Mouse (Mus musculus) embryonic facial prominence, embryonic 14.5 days (tissue): Measurements from ENCODE around the gene Mapkapk3. TPM values are rescaled to one million over a fixed set of nuclear protein-coding genes. Genes with fewer than 3 reads are reported as not detected.
A peak's percentile ranks its signal among the peaks of the same experiment; 100 is the strongest.

Experiments used
- ATAC-seq: fragments of 200-750 bp; cut with Nextera tagmentation; 2 replicates; pipeline ENCODE4 v1.8.0; 2017; ENCODE audit warnings: low read depth, moderate number of reproducible peaks, moderate TSS enrichment
- DNase-seq: peaks from one replicate; pipeline ENCODE4 v3.0.0-alpha.2; 2015; ENCODE audit warnings: low spot score
- H3K27ac ChIP-seq: fragments of 300-500 bp; sonication (generic); replicated peaks from 2 replicates; pipeline ENCODE4 v1.5.1; 2014; ENCODE audit warnings: low read depth, mild to moderate bottlenecking, low read length, moderate library complexity
- H3K27me3 ChIP-seq: fragments of 300-500 bp; sonication (generic); replicated peaks from 2 replicates; pipeline ENCODE4 v1.6.1; 2014; ENCODE audit warnings: low read length; ENCODE audit not compliant: control insufficient read depth, insufficient read depth
- H3K36me3 ChIP-seq: fragments of 300-500 bp; sonication (generic); 2 replicates; pipeline ENCODE4 v1.6.1; 2014; ENCODE audit warnings: low read length, mixed read lengths; ENCODE audit not compliant: control insufficient read depth, insufficient read depth
- H3K4me1 ChIP-seq: fragments of 300-500 bp; sonication (generic); 2 replicates; pipeline ENCODE4 v1.6.1; 2014; ENCODE audit warnings: antibody characterized with exemption, low read length; ENCODE audit not compliant: control insufficient read depth, insufficient read depth
- H3K4me2 ChIP-seq: fragments of 300-500 bp; sonication (generic); 2 replicates; pipeline ENCODE4 v1.6.1; 2014; ENCODE audit warnings: low read depth, mild to moderate bottlenecking, low read length, moderate library complexity, mixed read lengths
- H3K4me3 ChIP-seq: fragments of 300-500 bp; sonication (generic); 2 replicates; pipeline ENCODE4 v1.5.1; 2014; ENCODE audit warnings: low read depth, mild to moderate bottlenecking, low read length
- H3K9ac ChIP-seq: fragments of 300-500 bp; sonication (generic); 2 replicates; pipeline ENCODE4 v1.6.1; 2014; ENCODE audit warnings: low read depth, mild to moderate bottlenecking, low read length, moderate library complexity, mixed read lengths
- H3K9me3 ChIP-seq: fragments of 300-500 bp; sonication (generic); 2 replicates; pipeline ENCODE4 v1.6.1; 2016; ENCODE audit warnings: low read length; ENCODE audit not compliant: control insufficient read depth
- WGBS: fragments of 180-500 bp; shearing (Covaris S2); extraction: QIAGEN DNeasy Blood & Tissue Kit; methylation state at CpG from one replicate; pipeline ENCODE4 v1.1.7; 2014; 5-methylcytosine and 5-hydroxymethylcytosine counted together
- polyA plus RNA-seq: library from polyadenylated mRNA; unstranded; fragments of >200 nt; fragmentation: Nextera tagmentation; extraction: Ambion mirVana; gene quantifications from 2 replicates; pipeline ENCODE4 v1.2.1, GENCODE M21; 2014

Mapkapk3 gene
- polyA plus RNA-seq, 1 experiment from 2014 or later = 10.1 TPM

- no peaks in the 10 kb centered on the region for H3K9me3 ChIP-seq
- H3K36me3 ChIP-seq = peaks cover 26% of the 10 kb centered on the region
- 88% methylated on average over 3 of the region's 3 CpGs for WGBS
- no peak overlapping the region for H3K9ac ChIP-seq
- 0 out of 2 replicates have a peak, but pooled peaks cover 3% of the 10 kb centered on the region for H3K4me1 ChIP-seq
- H3K4me2 ChIP-seq = no peak overlapping the region
- ATAC-seq = no peak
- no peaks in the 10 kb centered on the region for H3K27me3 ChIP-seq
- H3K27ac ChIP-seq = no peak overlapping the region
- no peak overlapping the region for H3K4me3 ChIP-seq
- no peak for DNase-seq
Measured at GRCm38 (mm10) chr9:107304383-107304782, 14.7 kb upstream of the Mapkapk3 start.

- WGBS = 78% methylated on average over 5 of the region's 5 CpGs
- ATAC-seq (no peak), DNase-seq (no peak)
- H3K9me3 ChIP-seq = no peaks in the 10 kb centered on the region
- H3K4me1 ChIP-seq = 0 out of 2 replicates have a peak, but pooled peaks cover 3% of the 10 kb centered on the region
- no peak overlapping the region for H3K4me2 ChIP-seq
- H3K4me3 ChIP-seq = no peak overlapping the region
- H3K27me3 ChIP-seq = no peaks in the 10 kb centered on the region
- no peak overlapping the region for H3K27ac ChIP-seq
- no peak overlapping the region for H3K9ac ChIP-seq
- peaks cover 26% of the 10 kb centered on the region for H3K36me3 ChIP-seq
Measured at GRCm38 (mm10) chr9:107303900-107304299, 14.2 kb upstream of the Mapkapk3 start.

GRCm38 (mm10) chr9:107303121-107303820 is 13.6 kb upstream of the Mapkapk3 start:
- no peak overlapping the region for H3K27ac ChIP-seq
- no peaks in the 10 kb centered on the region for H3K9me3 ChIP-seq
- no peak overlapping the region for H3K4me3 ChIP-seq
- DNase-seq (no peak), ATAC-seq (no peak)
- H3K4me2 ChIP-seq = no peak overlapping the region
- H3K9ac ChIP-seq = no peak overlapping the region
- H3K27me3 ChIP-seq = no peaks in the 10 kb centered on the region
- peaks cover 26% of the 10 kb centered on the region for H3K36me3 ChIP-seq
- WGBS = 81% methylated on average over 9 of the region's 9 CpGs
- 0 out of 2 replicates have a peak, but pooled peaks cover 3% of the 10 kb centered on the region for H3K4me1 ChIP-seq

- Histone ChIP-seq H3K9me3 (no peaks in the 10 kb centered on the region), H3K4me1 (0 out of 2 replicates have a peak, but pooled peaks cover 5% of the 10 kb centered on the region), H3K9ac (no peak overlapping the region), H3K36me3 (peaks cover 26% of the 10 kb centered on the region), H3K27me3 (no peaks in the 10 kb centered on the region), H3K4me2 (no peak overlapping the region), H3K27ac (no peak overlapping the region), H3K4me3 (no peak overlapping the region)
- ATAC-seq (no peak), DNase-seq (no peak)
- 79% methylated on average over 7 of the region's 7 CpGs for WGBS
Measured at GRCm38 (mm10) chr9:107302592-107302991, 12.9 kb upstream of the Mapkapk3 start.

GRCm38 (mm10) chr9:107301554-107302331 is 12.1 kb upstream of the Mapkapk3 start:
- no peaks in the 10 kb centered on the region for H3K9me3 ChIP-seq
- no peak overlapping the region for H3K4me3 ChIP-seq
- ATAC-seq (no peak), DNase-seq (no peak)
- no peaks in the 10 kb centered on the region for H3K27me3 ChIP-seq
- H3K36me3 ChIP-seq = peaks cover 26% of the 10 kb centered on the region
- H3K9ac ChIP-seq = no peak overlapping the region
- H3K4me2 ChIP-seq = no peak overlapping the region
- WGBS = 77% methylated on average over 17 of the region's 17 CpGs
- H3K27ac ChIP-seq = no peak overlapping the region
- 0 out of 2 replicates have a peak, but pooled peaks cover 3% of the 10 kb centered on the region for H3K4me1 ChIP-seq

GRCm38 (mm10) chr9:107300224-107300973 is 10.7 kb upstream of the Mapkapk3 start:
- ATAC-seq (no peak), DNase-seq (no peak)
- H3K4me2 ChIP-seq = no peak overlapping the region
- 0 out of 2 replicates have a peak, but pooled peaks cover 3% of the 10 kb centered on the region for H3K4me1 ChIP-seq
- no peaks in the 10 kb centered on the region for H3K27me3 ChIP-seq
- no peak overlapping the region for H3K9ac ChIP-seq
- no peaks in the 10 kb centered on the region for H3K9me3 ChIP-seq
- H3K36me3 ChIP-seq = peaks cover 26% of the 10 kb centered on the region
- no peak overlapping the region for H3K4me3 ChIP-seq
- H3K27ac ChIP-seq = no peak overlapping the region
- WGBS = 93% methylated on average over 30 of the region's 30 CpGs

GRCm38 (mm10) chr9:107299783-107300182 is 10.1 kb upstream of the Mapkapk3 start:
- Histone ChIP-seq H3K27me3 (no peaks in the 10 kb centered on the region), H3K9ac (no peak overlapping the region), H3K4me1 (0 out of 2 replicates have a peak, but pooled peaks cover 3% of the 10 kb centered on the region), H3K27ac (no peak overlapping the region), H3K36me3 (peaks cover 26% of the 10 kb centered on the region), H3K4me2 (no peak overlapping the region), H3K4me3 (no peak overlapping the region), H3K9me3 (no peaks in the 10 kb centered on the region)
- DNase-seq (no peak), ATAC-seq (no peak)
- 82% methylated on average over 7 of the region's 7 CpGs for WGBS

- no peak for ATAC-seq
- Histone ChIP-seq H3K4me2 (peak overlapping the region; percentile 76), H3K9me3 (no peaks in the 10 kb centered on the region), H3K36me3 (peaks cover 26% of the 10 kb centered on the region), H3K9ac (no peak overlapping the region), H3K27me3 (no peaks in the 10 kb centered on the region), H3K4me3 (no peak overlapping the region), H3K27ac (no peak overlapping the region), H3K4me1 (0 out of 2 replicates have a peak, but pooled peaks cover 3% of the 10 kb centered on the region)
- 90% methylated on average over 6 of the region's 6 CpGs for WGBS
- no peak for DNase-seq
Measured at GRCm38 (mm10) chr9:107298876-107299275, 9.2 kb upstream of the Mapkapk3 start.
